Mouse (Mus musculus): ENCODE measurements at regions not wholly inside any gene's neighbourhood (a gene's known extent, or its start where the extent isn't known, plus 50 kb on each side); places are given as distances from the start of the nearest gene placed in this dataset.
"Not testable (repeated sequence)": the region's sequence is repeated elsewhere in the genome, so short reads cannot be mapped to it uniquely, and the experiment has no call there.

GRCm38 (mm10) chr12:8410410-8411341 lies 89.1 kb downstream of the Rhob start:
- DNase-seq (ENCODE audit: low spot score in 2 of 2): no peak

GRCm38 (mm10) chr12:8402084-8402483 lies 88.9 kb downstream of the Hs1bp3 start:
- no peak for DNase-seq (ENCODE audit: low spot score in 2 of 2)

GRCm38 (mm10) chr12:8401376-8401775 lies 88.1 kb downstream of the Hs1bp3 start:
- no peak for DNase-seq (ENCODE audit: low spot score in 2 of 2)

- DNase-seq (ENCODE audit: low spot score in 2 of 2): no peak
Observed at GRCm38 (mm10) chr12:8400345-8401130, 87.3 kb downstream of the Hs1bp3 start.

- no peak for DNase-seq (ENCODE audit: low spot score in 2 of 2)
Observed at GRCm38 (mm10) chr12:8398852-8399251, 85.6 kb downstream of the Hs1bp3 start.

- DNase-seq (ENCODE audit: low spot score in 2 of 2): not testable (repeated sequence)
Observed at GRCm38 (mm10) chr12:8396408-8396807, 83.2 kb downstream of the Hs1bp3 start.

- DNase-seq (ENCODE audit: low spot score in 2 of 2): no peak
Observed at GRCm38 (mm10) chr12:8394894-8395297, 81.7 kb downstream of the Hs1bp3 start.

GRCm38 (mm10) chr12:8393976-8394375 lies 80.7 kb downstream of the Hs1bp3 start:
- DNase-seq (ENCODE audit: low spot score in 2 of 2): no peak
